Mouse (Mus musculus): Measurements from ENCODE around the gene Nr6a1.

GRCm38 (mm10) chr2:38957671-38958223, 30.3 kb upstream of the Nr6a1 start:
- TF ChIP-seq ZC3H11A (IDR thresholded peaks at IDR 0.05; ENCODE audit: borderline replicate concordance, low read depth, low read length) (no peak), CHD2 (IDR thresholded peaks at IDR 0.05; ENCODE audit: low read depth, low read length) (no peak), ZNF384 (IDR thresholded peaks at IDR 0.05; ENCODE audit: low read depth, low read length) (no peak)

All from ES-E14 (cell line).